Mouse (Mus musculus): ENCODE data around the gene Nat8l.

- no peak for TF ChIP-seq CTCF (IDR thresholded peaks at IDR 0.05; ENCODE audit: insufficient read depth, low read depth, low read length)
- TF ChIP-seq POLR2A (IDR thresholded peaks at IDR 0.05; ENCODE audit: insufficient read depth, low read depth, low read length) = no peak
These were observed 36.4 kb upstream of the Nat8l start for GRCm38 (mm10) chr5:33959382-33959781.

Measured in olfactory bulb, adult 2 months (tissue).